Mouse (Mus musculus) liver, embryonic 14.5 days (tissue): ENCODE results near the gene Fgfr2. TPM values are rescaled to one million over a fixed set of nuclear protein-coding genes. Genes with fewer than 3 reads are reported as not detected.

ENCODE experiments used
- ATAC-seq: fragments of 200-750 bp; cut with Nextera tagmentation; 2 replicates; pipeline ENCODE4 v1.8.0; 2017; ENCODE audit warnings: moderate number of reproducible peaks, mild to moderate bottlenecking, moderate library complexity; ENCODE audit not compliant: insufficient read depth
- DNase-seq, 3 experiments: peaks; one replicate each; pipeline ENCODE4 v3.0.0-alpha.2; 2012 to 2013; ENCODE audit warnings: low read depth in 3 of 3, low spot score in 3 of 3
- H3K27ac ChIP-seq: fragments of 300-500 bp; sonication (generic); 2 replicates; pipeline ENCODE4 v1.5.1; 2014; ENCODE audit warnings: moderate library complexity, mild to moderate bottlenecking, control low read depth, inconsistent platforms
- H3K27me3 ChIP-seq: fragments of 300-500 bp; sonication (generic); 2 replicates; pipeline ENCODE4 v1.6.1; 2014; ENCODE audit warnings: mild to moderate bottlenecking, low read length, moderate library complexity; ENCODE audit not compliant: control insufficient read depth, insufficient read depth
- H3K36me3 ChIP-seq: fragments of 300-500 bp; sonication (generic); replicated peaks from 2 replicates; pipeline ENCODE4 v1.6.1; 2014; ENCODE audit warnings: low read depth; ENCODE audit not compliant: control insufficient read depth, insufficient read depth
- H3K4me1 ChIP-seq, 2 experiments: fragments of 200-500 bp in 1 of 2; fragments of 300-500 bp in 1 of 2; sonication (generic) in 1 of 2; replicated peaks; 2 replicates each; pipeline ENCODE4 v1.6.1; 2012 to 2014; ENCODE audit warnings: antibody characterized with exemption in 1 of 2, inconsistent platforms in 1 of 2, low read length in 1 of 2; ENCODE audit not compliant: control insufficient read depth in 2 of 2, insufficient read depth in 2 of 2
- H3K4me2 ChIP-seq: fragments of 300-500 bp; sonication (generic); 2 replicates; pipeline ENCODE4 v1.6.1; 2014; ENCODE audit warnings: low read depth, mild to moderate bottlenecking, control low read depth, moderate library complexity
- H3K4me3 ChIP-seq, 2 experiments: fragments of 200-500 bp in 1 of 2; fragments of 300-500 bp in 1 of 2; sonication (generic) in 1 of 2; 2 replicates each; pipeline ENCODE4 v1.5.1; 2012 to 2014; ENCODE audit warnings: low read depth in 2 of 2, low read length in 2 of 2, mild to moderate bottlenecking in 2 of 2, control low read depth in 1 of 2, inconsistent platforms in 1 of 2, moderate library complexity in 1 of 2; ENCODE audit not compliant: insufficient read depth in 1 of 2
- H3K9ac ChIP-seq: fragments of 300-500 bp; sonication (generic); replicated peaks from 2 replicates; pipeline ENCODE4 v1.6.1; 2014; ENCODE audit warnings: mild to moderate bottlenecking, control low read depth, moderate library complexity
- H3K9me3 ChIP-seq: fragments of 300-500 bp; sonication (generic); 2 replicates; pipeline ENCODE4 v1.6.1; 2016; ENCODE audit warnings: low read length, mixed read lengths; ENCODE audit not compliant: control insufficient read depth
- CTCF ChIP-seq: IDR thresholded peaks from 2 replicates; pipeline ENCODE4 v1.5.1; 2016; ENCODE audit warnings: antibody characterized with exemption, low read depth, control low read depth
- EP300 ChIP-seq: IDR thresholded peaks from 2 replicates; pipeline ENCODE4 v1.6.1; 2016; ENCODE audit warnings: antibody characterized with exemption, low read depth
- WGBS: fragments of 180-500 bp; shearing (Covaris S2); extraction: QIAGEN DNeasy Blood & Tissue Kit; methylation state at CpG from one replicate; pipeline ENCODE4 v1.1.7; 2014; ENCODE audit not compliant: insufficient replicate concordance; 5-methylcytosine and 5-hydroxymethylcytosine counted together
- polyA plus RNA-seq, 2 experiments: library from polyadenylated mRNA; depleted of rRNA in 1 of 2; stranded (reverse) in 1 of 2; unstranded in 1 of 2; fragments of >200 nt; fragmentation: Nextera tagmentation in 1 of 2; extraction: Ambion mirVana in 1 of 2; gene quantifications; 2 replicates each; pipeline versions ENCODE4 v1.2.1 to v1.2.3; 2012 to 2014

Gene Fgfr2
- polyA plus RNA-seq, 2 experiments = 7.9 to 8.8 TPM

DNA sequence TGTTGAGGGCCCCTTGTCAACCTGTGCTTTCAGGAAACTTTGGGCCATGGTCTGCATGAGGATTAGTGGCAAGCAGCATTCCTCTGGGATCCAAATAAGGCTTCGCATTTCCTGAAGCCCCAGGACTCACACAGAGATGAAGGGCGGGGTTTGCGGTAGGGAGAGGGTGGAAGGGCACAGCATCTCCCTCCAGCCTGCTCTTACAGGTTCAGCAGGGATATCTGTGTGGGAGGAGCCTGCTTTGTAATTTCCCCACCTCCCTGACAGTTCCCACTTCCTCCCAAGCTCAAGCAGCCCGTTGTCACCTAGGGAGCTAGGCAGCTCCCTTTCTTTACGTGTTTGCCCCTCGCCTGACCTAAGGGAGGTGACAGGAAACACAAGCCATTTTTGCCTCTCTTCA, 1134.1 kb downstream of the Fgfr2 start:
- Histone ChIP-seq H3K27me3 (no peaks in the 10 kb centered on the region), H3K9me3 (no peaks in the 10 kb centered on the region), H3K4me2 (no peak overlapping the region), H3K27ac (no peak overlapping the region), H3K36me3 (no peaks in the 10 kb centered on the region), H3K4me1 (no peaks in the 10 kb centered on the region), H3K9ac (no peak overlapping the region), H3K4me3 (no peak overlapping the region)
- no peak for DNase-seq
- 15% methylated on average over 6 of the region's 6 CpGs for WGBS
- TF ChIP-seq CTCF = no peak
- TF ChIP-seq EP300 = no peak
- ATAC-seq = no peak

DNA sequence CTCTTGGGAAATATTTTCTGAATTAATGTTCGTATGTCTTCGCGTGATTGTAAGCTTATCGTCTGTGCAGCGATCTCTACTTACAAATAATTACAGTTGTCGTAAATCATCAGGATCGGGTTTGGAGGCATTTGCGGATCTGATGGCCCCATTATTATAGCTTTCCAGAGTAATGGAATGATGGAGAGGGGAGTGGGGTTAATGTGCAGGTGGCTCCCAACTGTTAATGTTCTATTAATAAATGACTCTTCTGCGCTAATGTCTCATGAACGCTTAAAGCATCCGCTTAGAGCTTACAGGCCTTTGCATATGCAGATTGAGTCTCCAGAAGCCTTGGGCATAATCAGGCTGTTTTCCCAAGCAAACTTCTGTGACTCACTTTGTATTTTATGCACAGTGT, 1144.5 kb downstream of the Fgfr2 start:
- H3K27ac ChIP-seq = no peak overlapping the region

DNA sequence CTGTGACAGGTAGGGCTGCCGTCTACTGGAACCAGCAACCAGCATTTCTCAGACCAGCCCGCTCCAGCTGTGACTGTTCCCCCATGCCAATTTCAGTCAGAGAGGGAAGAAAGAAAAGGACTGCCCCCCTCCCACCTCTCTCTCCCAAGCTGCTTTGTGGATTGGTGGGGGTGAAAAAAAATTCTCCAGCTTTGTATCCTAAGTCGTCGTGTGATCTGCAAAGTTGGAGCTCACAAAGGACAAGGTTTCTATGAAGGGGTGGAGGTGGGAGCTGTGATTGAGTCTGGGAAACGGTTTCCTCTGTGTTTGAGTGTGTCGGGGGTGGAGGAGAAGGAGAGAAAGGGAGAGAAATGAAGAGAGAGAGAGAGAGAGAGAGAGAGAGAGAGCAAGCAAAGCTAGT, 1147.3 kb downstream of the Fgfr2 start:
- DNase-seq = no peak
- H3K27me3 ChIP-seq = no peaks in the 10 kb centered on the region
- TF ChIP-seq EP300 (no peak), CTCF (no peak)
- no peaks in the 10 kb centered on the region for H3K36me3 ChIP-seq
- no peak overlapping the region for H3K4me2 ChIP-seq
- no peaks in the 10 kb centered on the region for H3K4me1 ChIP-seq
- H3K9me3 ChIP-seq = no peaks in the 10 kb centered on the region
- no peak overlapping the region for H3K27ac ChIP-seq
- H3K9ac ChIP-seq = no peak overlapping the region
- WGBS = 49% methylated on average over 6 of the region's 6 CpGs
- no peak for ATAC-seq
- H3K4me3 ChIP-seq = no peak overlapping the region

More for the DNA sequence above, 1144.5 kb downstream of the Fgfr2 start:
- H3K4me3 ChIP-seq = no peak overlapping the region
- WGBS = 82% methylated on average over 11 of the region's 11 CpGs
- no peak for TF ChIP-seq CTCF
- TF ChIP-seq EP300 = no peak
- H3K27me3 ChIP-seq = no peaks in the 10 kb centered on the region
- DNase-seq = no peak
- H3K9ac ChIP-seq = no peak overlapping the region
- H3K4me2 ChIP-seq = no peak overlapping the region
- no peaks in the 10 kb centered on the region for H3K36me3 ChIP-seq
- no peaks in the 10 kb centered on the region for H3K4me1 ChIP-seq
- ATAC-seq = no peak
- H3K9me3 ChIP-seq = no peaks in the 10 kb centered on the region

- Histone ChIP-seq H3K4me1 (no peaks in the 10 kb centered on the region), H3K9me3 (no peaks in the 10 kb centered on the region), H3K4me3 (no peak overlapping the region), H3K27ac (no peak overlapping the region), H3K27me3 (peaks cover 13% of the 10 kb centered on the region), H3K9ac (no peak overlapping the region), H3K36me3 (no peaks in the 10 kb centered on the region), H3K4me2 (no peak overlapping the region)
- WGBS = 3% methylated on average over 3 of the region's 3 CpGs
- DNase-seq (no peak), ATAC-seq (no peak)
- TF ChIP-seq CTCF = no peak
- no peak for TF ChIP-seq EP300
Measured at GRCm38 (mm10) chr7:131970255-131970654, 1152.9 kb downstream of the Fgfr2 start.

GRCm38 (mm10) chr7:131966916-131967494, 1156.1 kb downstream of the Fgfr2 start:
- no peaks in the 10 kb centered on the region for H3K4me1 ChIP-seq
- H3K27ac ChIP-seq = no peak overlapping the region
- no peaks in the 10 kb centered on the region for H3K9me3 ChIP-seq
- no peaks in the 10 kb centered on the region for H3K36me3 ChIP-seq
- ATAC-seq (no peak), DNase-seq (no peak)
- H3K4me3 ChIP-seq = no peak overlapping the region
- H3K27me3 ChIP-seq = peaks cover 13% of the 10 kb centered on the region
- H3K4me2 ChIP-seq = no peak overlapping the region
- H3K9ac ChIP-seq = no peak overlapping the region
- TF ChIP-seq CTCF (no peak), EP300 (no peak)
- WGBS = 11% methylated on average over 48 of the region's 57 CpGs
